18 mouse cellular contexts compared by ENCODE assay signal in genomic region chr2:167910178-167910540, GRCm38 (mm10).
"Had no signal": no experiment of that assay in that cellular context is flagged by ENCODE, and none has a peak within 500 bp of the region (broad histone marks: within the 10 kb centered on the region; RNA-seq: fewer than 3 reads in every experiment).

No protein-coding gene starts in this region.

- H3K4me2 ChIP-seq: liver, embryonic 11.5 days; liver, embryonic 15.5 days; lung, embryonic 14.5 days; midbrain, embryonic 12.5 days; neural tube, embryonic 15.5 days; stomach, embryonic 15.5 days had no signal

- H3K9ac ChIP-seq: liver, embryonic 15.5 days; lung, embryonic 14.5 days; midbrain, embryonic 12.5 days; neural tube, embryonic 15.5 days; stomach, embryonic 15.5 days had no signal

- H3K36me3 ChIP-seq: limb, embryonic 10.5 days; liver, embryonic 15.5 days; midbrain, embryonic 12.5 days; neural tube, embryonic 15.5 days; stomach, embryonic 15.5 days had no signal

- DNase-seq: kidney, adult 11 months; kidney, adult 9 months; kidney, postnatal 10 days; lung, embryonic 14.5 days; lung, postnatal 10 days; lung, postnatal 4 days; right cerebral cortex, postnatal 4 days; spleen, adult 18-20 months; thymus, adult 2 months; thymus, postnatal 25 days had no signal

- H3K4me1 ChIP-seq: liver, embryonic 15.5 days; midbrain, embryonic 12.5 days; neural tube, embryonic 15.5 days; stomach, embryonic 15.5 days had no signal

- H3K4me3 ChIP-seq: limb, embryonic 10.5 days; liver, embryonic 15.5 days; megakaryocyte, embryonic 14.5 days; midbrain, embryonic 12.5 days; myocyte; neural tube, embryonic 15.5 days; stomach, embryonic 15.5 days had no signal

- H3K9me3 ChIP-seq: limb, embryonic 10.5 days; liver, embryonic 15.5 days; stomach, embryonic 15.5 days had no signal

- H3K27me3 ChIP-seq: liver, embryonic 15.5 days; midbrain, embryonic 12.5 days; neural tube, embryonic 15.5 days; stomach, embryonic 15.5 days had no signal

- H3K27ac ChIP-seq: limb, embryonic 10.5 days; liver, embryonic 15.5 days; midbrain, embryonic 12.5 days; neural tube, embryonic 15.5 days; stomach, embryonic 15.5 days had no signal
